Mouse (Mus musculus) stomach, postnatal 0 days (tissue): ENCODE data around the gene Scgb2b2.

Experiments used
- CTCF ChIP-seq: IDR thresholded peaks from 2 replicates; pipeline ENCODE4 v1.5.1; 2016; ENCODE audit warnings: antibody characterized with exemption, low read depth, mild to moderate bottlenecking, moderate library complexity
- EP300 ChIP-seq: optimal IDR thresholded peaks from 2 replicates; pipeline ENCODE3; 2016; ENCODE audit warnings: antibody characterized with exemption

DNA sequence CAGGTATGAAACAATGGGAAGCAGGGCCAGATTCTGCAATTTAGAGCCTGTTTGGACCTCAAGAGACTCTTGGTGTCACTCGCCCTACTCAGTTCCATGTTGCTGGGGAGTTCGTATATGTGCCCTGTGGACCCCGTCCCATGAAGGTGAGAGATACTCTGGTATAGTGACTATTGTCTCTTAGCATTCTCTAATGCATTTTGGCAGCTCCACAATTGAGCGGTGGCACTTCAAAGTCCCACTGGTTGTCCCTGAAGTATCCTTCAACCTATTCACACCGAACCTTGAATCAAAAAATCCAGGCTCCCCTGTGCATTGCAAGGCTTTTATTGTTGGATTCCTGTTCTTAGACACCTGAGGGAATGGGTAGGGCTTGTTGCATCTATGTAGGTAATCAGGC, at the start of gene Scgb2b2:
- TF ChIP-seq CTCF (no peak), EP300 (no peak)
